Mouse (Mus musculus): ENCODE results near the gene Hoxc4.

Gene Hoxc4

DNA sequence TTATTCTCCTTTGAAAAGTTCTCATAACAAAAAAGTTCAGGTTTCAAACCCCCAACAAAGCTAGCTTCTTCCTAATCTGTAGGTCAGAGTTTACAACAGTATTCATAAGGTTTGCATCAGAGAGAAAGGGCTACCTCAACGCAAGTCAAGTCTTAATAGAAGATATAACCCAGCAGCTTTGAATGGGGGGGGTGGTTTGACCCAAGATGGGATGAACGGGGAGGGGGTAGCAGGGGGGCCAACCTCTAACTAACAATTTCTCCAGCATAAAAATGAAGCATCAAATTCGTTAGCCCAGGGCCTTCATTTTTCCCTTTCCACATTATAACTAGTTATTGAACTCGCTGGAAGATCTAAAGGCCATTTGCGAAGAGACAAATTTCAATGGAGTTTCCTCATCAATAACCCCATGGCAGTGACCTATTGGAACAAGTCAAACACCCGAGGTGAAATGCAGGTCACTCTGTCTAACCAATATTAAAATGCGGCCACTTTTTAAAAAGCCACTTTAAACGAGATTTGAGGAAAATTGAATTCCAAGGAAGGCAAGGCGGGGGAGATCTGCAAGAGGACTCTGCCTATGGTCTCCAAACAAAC lies 10.3 kb downstream of the Hoxc4 start:
- in situ Hi-C loops (cut with MboI; ENCODE audit: low pct_unique_long_range_greater_than_20kb in 1 of 2, low sequenced_read_pairs in 2 of 2, unreplicated experiment in 1 of 2) = no loop called here

DNA sequence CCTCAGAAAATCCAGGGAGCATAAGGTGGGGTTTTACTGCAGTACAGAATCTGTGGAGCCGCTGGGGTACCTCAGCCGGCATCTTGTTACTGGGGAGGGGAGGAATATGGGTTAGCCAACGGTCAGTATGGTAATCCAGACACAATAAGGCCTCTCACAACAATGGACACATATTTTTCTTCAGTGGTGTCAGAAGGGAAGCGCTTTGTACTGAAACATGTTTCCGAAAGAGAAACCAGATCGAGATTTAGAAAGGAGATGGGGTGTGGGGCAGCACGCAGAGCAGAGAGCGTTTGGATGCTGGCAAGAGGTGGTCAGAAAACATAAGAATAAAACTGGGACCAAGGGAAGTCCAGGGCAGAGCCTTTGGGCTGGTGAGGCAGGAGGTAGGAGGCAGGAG lies 11.4 kb downstream of the Hoxc4 start:
- in situ Hi-C loops (cut with MboI; ENCODE audit: low pct_unique_long_range_greater_than_20kb in 1 of 2, low sequenced_read_pairs in 2 of 2, unreplicated experiment in 1 of 2) = no loop called here

DNA sequence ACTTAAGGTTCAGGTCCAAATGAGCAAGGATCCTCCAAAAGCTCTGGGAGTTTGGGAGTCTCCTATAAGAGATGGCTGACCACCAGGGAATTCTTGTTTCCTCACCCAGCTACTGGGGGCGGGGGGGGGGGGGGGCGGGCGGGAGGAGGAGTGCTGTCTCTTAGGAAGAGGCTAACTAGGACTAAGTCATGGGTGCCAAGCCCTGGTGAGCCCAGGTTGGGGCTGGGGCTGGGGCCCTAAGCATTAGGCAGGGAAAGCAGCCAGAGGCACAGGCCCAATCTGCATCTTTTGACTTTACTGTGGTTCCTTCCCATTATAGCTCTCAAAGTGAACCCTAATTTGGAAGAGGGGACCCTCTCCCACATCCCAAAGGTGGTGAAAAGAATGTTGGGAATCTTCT lies 13.4 kb downstream of the Hoxc4 start:
- in situ Hi-C loops (cut with MboI; ENCODE audit: low pct_unique_long_range_greater_than_20kb in 1 of 2, low sequenced_read_pairs in 2 of 2, unreplicated experiment in 1 of 2) = no loop called here

DNA sequence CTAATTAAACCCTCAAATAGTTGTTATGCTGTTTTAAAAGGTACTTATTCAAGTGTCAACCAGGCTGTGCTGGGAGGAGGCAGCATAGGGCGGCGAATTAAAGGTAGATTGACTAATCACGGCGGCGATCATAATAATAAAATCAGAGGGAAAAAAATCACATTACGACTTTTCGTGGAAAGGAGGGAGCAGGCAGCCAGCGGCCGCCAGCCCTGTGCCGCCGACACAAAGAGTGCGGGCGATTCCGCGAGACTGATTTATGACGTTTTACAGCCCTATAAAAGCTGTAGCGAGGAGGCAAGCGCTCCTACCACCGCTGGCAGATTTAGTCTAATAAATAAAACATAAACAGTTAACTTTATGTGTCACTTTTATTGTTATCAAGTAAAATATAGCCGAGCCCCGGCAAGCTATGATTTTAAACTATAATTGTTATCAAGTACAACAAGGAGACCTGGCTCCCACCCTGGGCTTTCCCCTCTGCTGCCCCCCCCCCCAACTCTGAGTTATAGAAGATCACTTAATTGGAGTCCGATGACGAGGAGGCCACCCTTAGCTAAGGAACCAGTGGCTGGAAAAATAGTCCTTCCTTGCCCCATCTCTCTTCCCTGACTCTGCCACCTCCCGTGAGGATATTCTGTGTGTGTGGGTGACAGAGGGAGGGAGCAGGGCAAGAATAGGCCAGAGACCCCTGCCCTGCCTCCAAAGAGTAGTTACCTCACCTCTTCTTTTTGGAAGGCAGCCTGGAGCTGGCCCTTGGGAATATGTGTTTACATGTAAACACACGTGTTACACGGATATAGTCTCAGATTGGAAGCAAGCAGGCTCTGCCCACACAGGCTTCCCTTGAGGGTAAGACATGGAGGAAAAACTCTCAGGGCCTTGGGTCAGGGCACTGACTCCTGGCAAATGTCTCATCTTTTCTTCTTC lies 14.2 kb downstream of the Hoxc4 start:
- in situ Hi-C loops (cut with MboI; ENCODE audit: low pct_unique_long_range_greater_than_20kb in 1 of 2, low sequenced_read_pairs in 2 of 2, unreplicated experiment in 1 of 2) = no loop called here

DNA sequence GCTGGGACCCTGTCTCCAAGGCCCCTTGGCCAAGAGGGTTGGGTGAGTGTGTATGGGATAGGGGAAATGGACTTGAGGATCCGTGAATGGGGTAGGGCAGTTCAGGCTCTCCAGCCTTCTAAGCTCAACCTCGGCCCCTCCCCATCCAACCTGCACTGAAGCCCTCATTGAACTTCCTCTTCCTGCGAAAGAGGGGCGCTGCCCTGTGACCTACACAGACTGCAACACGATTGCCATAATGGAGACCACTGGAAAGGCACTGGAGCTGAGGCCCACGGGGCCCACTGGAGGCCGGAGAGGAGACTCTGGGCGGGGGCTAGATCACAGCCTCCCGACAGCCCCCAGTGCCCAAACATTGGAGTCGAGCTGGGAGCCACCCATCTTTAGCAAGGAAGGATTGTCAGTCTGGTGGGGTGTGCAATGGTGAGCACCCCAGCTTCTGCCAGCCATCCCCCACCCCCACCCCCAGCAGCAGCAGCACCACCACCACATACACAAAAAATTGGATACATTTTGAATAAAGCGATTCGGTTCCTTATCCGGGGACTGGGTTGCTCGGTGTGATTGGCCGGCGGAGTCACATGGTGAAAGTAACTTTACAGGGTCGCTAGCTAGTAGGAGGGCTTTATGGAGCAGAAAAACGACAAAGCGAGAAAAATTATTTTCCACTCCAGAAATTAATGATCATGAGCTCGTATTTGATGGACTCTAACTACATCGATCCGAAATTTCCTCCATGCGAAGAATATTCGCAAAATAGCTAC lies 15.5 kb downstream of the Hoxc4 start:
- in situ Hi-C loops (cut with MboI; ENCODE audit: low pct_unique_long_range_greater_than_20kb in 1 of 2, low sequenced_read_pairs in 2 of 2, unreplicated experiment in 1 of 2) = no loop called here

DNA sequence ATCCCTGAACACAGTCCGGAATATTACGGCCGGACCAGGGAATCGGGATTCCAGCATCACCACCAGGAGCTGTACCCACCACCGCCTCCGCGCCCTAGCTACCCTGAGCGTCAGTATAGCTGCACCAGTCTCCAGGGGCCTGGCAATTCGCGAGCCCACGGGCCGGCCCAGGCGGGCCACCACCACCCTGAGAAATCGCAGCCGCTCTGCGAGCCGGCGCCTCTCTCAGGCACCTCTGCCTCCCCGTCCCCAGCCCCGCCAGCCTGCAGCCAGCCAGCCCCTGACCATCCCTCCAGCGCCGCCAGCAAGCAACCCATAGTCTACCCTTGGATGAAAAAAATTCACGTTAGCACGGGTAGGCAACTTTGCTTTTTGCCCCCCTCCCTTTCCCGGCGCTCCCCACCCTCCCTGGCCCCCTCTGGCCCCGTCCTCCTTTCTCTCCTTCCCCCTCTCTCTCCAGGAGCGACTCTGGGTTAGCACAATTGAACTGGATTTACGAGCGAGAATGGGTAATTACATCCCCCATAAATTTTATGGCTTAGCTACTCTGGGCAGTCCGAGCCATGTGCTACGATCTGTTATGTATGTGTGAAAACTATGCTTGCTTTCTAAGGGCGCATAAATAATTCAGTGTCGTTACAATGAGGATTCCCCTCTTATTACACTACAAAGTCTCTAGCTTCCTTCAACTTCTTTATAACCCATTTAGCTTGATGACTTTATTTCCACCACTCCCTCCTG lies 16.2 kb downstream of the Hoxc4 start:
- in situ Hi-C loops (cut with MboI; ENCODE audit: low pct_unique_long_range_greater_than_20kb in 1 of 2, low sequenced_read_pairs in 2 of 2, unreplicated experiment in 1 of 2) = no loop called here

DNA sequence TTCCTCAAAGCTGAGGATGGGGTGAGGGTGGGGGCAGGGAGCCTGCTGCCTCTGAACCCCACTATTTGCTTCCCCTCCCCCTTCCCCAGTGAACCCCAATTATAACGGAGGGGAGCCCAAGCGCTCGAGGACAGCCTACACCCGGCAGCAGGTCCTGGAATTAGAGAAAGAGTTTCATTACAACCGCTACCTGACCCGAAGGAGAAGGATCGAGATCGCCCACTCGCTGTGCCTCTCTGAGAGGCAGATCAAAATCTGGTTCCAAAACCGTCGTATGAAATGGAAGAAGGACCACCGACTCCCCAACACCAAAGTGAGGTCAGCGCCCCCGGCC lies 16.8 kb downstream of the Hoxc4 start:
- in situ Hi-C loops (cut with MboI; ENCODE audit: low pct_unique_long_range_greater_than_20kb in 1 of 2, low sequenced_read_pairs in 2 of 2, unreplicated experiment in 1 of 2) = no loop called here

DNA sequence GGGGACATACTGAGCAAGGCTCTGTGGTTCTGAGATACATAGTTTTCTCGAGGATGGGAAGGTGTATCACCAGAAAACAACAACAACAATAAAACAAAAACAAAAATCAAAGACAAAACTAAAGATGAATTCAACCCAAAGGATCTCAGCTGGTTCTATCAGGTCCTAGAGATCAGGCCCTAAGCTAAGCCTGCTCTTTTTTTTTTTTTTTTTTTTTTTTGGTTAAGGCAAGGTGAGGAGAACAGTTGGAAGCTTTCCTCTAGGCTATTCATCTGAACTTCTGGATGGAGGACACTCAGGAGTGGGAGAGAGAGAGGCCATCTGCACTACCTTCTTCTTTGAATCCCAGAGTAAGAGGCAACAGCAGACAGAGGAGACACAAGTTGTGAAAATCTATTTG lies 18.8 kb downstream of the Hoxc4 start:
- in situ Hi-C loops (cut with MboI; ENCODE audit: low pct_unique_long_range_greater_than_20kb in 1 of 2, low sequenced_read_pairs in 2 of 2, unreplicated experiment in 1 of 2) = no loop called here

DNA sequence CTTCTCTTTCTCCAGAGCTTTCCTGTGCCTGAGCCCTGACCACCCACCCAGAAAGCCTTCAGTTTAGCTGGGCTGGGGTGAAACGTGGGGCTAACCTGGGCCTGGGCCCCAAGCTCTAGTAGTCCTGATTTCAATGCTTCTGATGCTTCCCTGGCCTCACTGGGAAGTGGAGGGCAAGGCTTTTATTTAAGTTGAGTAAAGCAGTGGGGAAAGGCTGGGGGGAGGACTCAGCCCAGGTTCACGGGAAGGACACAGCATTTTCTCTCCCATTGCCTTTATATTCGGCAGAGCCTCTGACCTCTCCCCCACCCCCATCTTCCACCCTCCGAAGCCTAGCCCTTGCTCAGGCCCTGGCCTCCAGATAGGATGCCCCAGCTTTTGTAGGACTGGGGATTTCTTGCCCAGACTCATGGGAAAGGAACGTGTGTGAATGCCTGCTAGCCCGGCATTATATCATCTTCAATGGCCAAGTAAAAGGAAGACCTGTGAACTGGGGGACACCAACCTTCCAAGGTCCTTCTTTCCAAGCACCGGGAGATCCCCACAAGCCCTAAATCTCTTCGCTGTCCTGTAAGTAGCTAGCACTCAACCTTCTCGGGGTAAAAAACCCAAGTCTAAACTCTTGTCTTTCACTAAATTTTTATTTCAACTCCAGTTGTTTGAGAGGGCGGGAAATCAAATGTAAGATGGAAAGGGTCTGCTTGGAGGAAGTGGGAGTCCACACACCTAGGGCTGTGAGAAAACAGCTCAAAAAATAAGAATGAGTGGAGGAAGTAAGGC lies 20.2 kb downstream of the Hoxc4 start:
- in situ Hi-C loops (cut with MboI; ENCODE audit: low pct_unique_long_range_greater_than_20kb in 1 of 2, low sequenced_read_pairs in 2 of 2, unreplicated experiment in 1 of 2) = no loop called here

DNA sequence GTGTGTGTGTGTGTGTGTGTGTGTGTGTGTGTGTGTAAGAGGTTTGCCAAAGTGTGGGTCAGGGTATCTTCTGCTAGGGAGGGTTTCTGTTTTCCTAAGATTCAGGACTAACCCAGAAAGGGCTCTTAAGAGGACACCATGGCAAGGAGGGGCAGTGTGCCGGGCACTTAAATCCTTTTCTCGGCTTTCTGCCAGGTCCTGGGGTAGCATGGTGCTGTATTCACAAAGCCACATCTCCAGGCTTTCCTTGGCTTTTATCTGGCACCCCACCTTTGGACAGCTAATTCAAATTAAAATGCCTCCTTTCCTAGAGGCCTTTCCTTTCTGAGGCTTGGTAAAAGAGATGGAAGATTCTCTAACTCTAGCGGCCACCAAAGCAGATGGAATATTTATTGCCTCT lies 20.9 kb downstream of the Hoxc4 start:
- in situ Hi-C loops (cut with MboI; ENCODE audit: low pct_unique_long_range_greater_than_20kb in 1 of 2, low sequenced_read_pairs in 2 of 2, unreplicated experiment in 1 of 2) = no loop called here

DNA sequence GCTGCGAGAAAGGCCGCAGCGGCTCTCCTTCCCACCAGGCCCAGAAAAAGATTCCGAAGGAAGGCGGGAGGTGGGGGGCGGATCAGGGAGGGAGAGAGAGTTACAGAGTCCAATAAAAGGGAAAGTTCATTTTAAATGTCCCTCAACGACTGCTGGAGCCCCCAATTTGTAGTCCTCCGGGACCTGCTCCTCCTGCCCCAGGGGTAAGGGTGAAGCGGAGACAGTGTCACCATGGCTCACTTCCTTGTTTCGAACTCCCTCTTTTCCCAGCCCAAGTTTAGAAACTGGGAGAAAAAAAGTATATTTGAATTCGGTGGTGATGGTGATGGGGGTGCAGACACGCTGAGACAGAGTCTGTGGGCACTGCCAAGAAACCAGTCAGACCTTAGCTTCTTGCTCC lies 21.9 kb downstream of the Hoxc4 start:
- in situ Hi-C loops (cut with MboI; ENCODE audit: low pct_unique_long_range_greater_than_20kb in 1 of 2, low sequenced_read_pairs in 2 of 2, unreplicated experiment in 1 of 2) = no loop called here

DNA sequence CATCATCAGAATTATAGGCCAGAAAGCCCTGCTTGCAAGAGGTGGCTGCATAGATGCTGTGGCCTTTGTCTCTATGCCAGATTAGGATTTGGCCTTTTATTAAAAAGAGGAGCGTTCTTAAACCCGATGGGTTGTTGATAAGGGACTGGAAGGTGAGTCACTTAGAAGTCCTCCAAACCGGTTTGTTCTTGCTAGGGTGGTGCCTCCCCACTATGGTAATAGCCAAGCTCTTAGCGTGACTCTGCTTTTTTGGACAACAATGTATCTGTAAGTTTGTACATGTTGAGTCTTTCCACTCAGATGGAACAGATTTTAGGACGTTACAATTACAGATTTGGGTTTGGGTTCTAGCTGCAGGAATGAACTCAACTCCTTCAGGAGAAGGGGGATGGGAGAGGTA lies 22.9 kb downstream of the Hoxc4 start:
- in situ Hi-C loops (cut with MboI; ENCODE audit: low pct_unique_long_range_greater_than_20kb in 1 of 2, low sequenced_read_pairs in 2 of 2, unreplicated experiment in 1 of 2) = no loop called here

DNA sequence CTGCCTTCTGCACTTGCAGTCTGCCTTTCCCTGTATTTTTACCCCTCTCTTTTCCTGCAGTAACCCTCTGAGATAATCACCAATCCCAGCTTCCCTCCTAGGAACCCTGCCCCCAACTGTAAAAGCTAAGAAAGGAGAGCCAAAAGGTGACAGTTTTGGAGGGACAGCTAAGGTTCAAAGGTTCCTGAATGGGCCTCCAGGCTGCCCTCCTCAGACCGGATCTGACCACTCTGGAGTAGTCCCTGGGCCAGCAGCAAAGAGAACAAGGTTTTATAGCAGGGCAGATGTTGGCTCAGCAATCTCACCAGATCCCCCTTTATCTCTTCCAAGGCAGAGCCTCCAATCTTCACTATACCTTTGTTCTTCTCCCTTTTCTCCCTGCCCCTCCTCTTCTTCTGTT lies 23.5 kb downstream of the Hoxc4 start:
- in situ Hi-C loops (cut with MboI; ENCODE audit: low pct_unique_long_range_greater_than_20kb in 1 of 2, low sequenced_read_pairs in 2 of 2, unreplicated experiment in 1 of 2) = no loop called here

DNA sequence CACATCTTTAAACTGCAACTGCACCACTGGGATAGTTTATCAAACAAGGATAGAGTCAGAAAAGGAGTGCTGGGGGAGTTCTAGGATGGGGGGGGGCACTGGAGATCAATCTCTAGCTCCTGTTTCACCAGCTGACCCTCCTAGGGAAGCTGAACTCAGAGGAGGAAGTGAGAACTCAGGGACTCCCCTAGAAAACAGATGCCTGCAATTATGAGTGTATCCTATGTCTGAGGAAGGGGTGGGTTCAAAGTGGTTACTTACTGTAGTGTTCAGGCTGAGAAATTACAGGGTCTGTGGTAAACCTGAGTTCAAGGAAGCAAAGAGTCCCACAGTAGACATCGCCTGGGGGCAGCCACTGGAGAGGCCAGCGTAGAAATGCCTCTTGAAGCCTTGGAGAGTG lies 32.9 kb downstream of the Hoxc4 start:
- in situ Hi-C loops (cut with MboI; ENCODE audit: low pct_unique_long_range_greater_than_20kb in 1 of 2, low sequenced_read_pairs in 2 of 2, unreplicated experiment in 1 of 2) = no loop called here

DNA sequence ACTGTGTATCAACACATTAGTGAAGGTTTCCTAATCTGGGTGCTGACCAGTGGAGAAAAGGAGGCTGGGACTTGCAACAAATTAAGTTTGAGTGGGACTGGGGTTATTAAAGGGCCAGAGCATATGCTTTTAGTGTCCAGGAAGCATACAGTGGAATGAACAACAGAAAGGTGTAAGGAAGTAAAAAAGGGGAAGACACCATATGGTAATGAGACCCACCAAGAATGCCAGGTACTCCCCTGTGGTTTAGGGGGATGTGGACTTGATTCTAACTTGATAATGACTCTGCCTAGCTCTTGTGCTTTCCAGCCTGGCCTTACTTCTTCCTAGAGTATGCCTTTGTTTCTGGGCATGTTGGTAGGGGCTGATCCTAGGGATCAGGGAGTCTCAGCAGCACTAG lies 34.5 kb downstream of the Hoxc4 start:
- in situ Hi-C loops (cut with MboI; ENCODE audit: low pct_unique_long_range_greater_than_20kb in 1 of 2, low sequenced_read_pairs in 2 of 2, unreplicated experiment in 1 of 2) = no loop called here

DNA sequence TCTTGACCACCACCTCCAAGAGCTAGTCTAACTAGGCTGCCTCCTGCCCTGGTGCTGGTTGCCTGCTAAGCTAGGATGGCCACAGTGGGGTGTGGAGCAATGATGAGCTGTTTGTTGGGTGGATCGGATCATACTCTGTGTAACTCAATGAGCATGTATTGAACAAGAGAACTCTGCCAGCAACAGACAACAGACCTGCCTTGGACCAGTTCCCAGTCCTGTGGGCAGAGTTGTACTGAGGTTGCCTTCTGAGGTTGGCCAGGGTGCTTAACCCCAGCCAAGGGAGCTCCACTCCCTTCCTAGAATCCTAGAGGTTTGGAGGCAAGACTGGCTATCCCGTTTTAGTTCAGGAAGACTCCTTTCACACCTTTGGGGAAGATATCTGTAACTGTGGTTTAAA lies 37.7 kb downstream of the Hoxc4 start:
- in situ Hi-C loops (cut with MboI; ENCODE audit: low pct_unique_long_range_greater_than_20kb in 1 of 2, low sequenced_read_pairs in 2 of 2, unreplicated experiment in 1 of 2) = no loop called here

DNA sequence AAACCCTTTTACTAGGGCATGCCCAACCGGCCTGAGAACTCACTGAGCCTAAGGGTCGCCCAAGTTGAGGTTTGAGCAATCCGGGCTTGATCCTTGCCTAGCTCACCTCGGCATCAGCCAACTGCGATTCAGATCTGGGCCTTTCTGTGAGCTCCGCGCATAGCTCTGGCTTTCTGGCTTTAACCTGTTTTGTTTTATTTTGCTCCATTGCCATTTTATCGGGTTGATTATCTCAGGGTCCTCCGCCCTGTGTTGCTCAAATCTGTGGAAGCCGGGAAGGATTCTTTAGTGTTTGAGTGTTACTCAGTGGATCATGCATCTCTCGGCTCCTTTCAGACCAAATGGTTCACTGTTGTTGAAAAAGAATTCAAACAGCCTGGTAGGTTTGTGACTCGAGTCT lies 40.0 kb downstream of the Hoxc4 start:
- in situ Hi-C loops (cut with MboI; ENCODE audit: low pct_unique_long_range_greater_than_20kb in 1 of 2, low sequenced_read_pairs in 2 of 2, unreplicated experiment in 1 of 2) = no loop called here

DNA sequence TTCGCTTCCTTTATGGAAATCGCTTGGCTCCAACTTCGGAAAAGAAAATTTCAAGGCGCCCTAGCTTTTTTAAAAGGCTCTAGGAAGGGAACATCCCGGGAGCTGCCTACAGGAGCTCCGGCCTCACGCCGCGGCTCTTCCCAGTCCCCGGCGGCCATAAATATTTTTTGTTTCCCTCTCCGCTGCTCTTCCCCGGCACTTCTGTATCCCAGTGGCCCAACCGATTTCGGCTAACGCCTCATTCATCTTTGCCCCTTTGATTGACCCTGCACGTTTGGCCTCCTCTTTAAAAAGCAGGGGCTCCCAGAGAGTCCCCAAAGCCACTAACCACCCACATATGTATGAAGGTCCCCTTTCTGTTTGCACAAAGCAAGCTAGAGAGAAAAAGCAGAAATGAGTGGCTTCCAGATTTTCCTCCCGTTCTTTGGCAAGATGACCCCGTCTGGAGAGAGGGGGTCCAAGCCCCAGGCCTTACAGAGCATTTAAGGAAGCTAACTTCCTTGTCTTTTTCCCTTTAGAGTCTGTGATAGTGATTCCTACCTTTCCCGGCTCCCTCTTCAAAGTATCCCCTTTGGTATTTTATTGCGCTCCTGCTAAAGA lies 40.8 kb downstream of the Hoxc4 start:
- in situ Hi-C loops (cut with MboI; ENCODE audit: low pct_unique_long_range_greater_than_20kb in 1 of 2, low sequenced_read_pairs in 2 of 2, unreplicated experiment in 1 of 2) = no loop called here

Measured in mouse embryonic stem cell (cell line).